Comparison of ENCODE assay signal across 11 mouse cellular contexts in genomic region chr4:88245494-88245893, GRCm38 (mm10).
"Had no signal": no experiment of that assay in that cellular context is flagged by ENCODE, and none has a peak within 500 bp of the region (broad histone marks: within the 10 kb centered on the region; RNA-seq: fewer than 3 reads in every experiment).

No protein-coding gene starts in this region.

- H3K4me1 ChIP-seq: limb, embryonic 15.5 days; liver, embryonic 13.5 days had no signal

- DNase-seq: kidney, adult 11 months; kidney, adult 9 months; kidney, postnatal 36 days; liver, embryonic 13.5 days; lung, embryonic 14.5 days; midbrain, embryonic 14.5 days; right cerebral cortex, postnatal 14 days; thymus, postnatal 4 days had no signal

- H3K4me3 ChIP-seq: limb, embryonic 15.5 days; liver, embryonic 13.5 days had no signal

- H3K9me3 ChIP-seq: limb, embryonic 15.5 days; liver, embryonic 13.5 days had no signal

- H3K36me3 ChIP-seq: limb, embryonic 15.5 days; liver, embryonic 13.5 days had no signal

- H3K27me3 ChIP-seq: limb, embryonic 15.5 days; liver, embryonic 13.5 days had no signal

- H3K9ac ChIP-seq: limb, embryonic 15.5 days; liver, embryonic 13.5 days; lung, embryonic 14.5 days had no signal

- H3K4me2 ChIP-seq: limb, embryonic 15.5 days; liver, embryonic 13.5 days; lung, embryonic 14.5 days had no signal

- H3K27ac ChIP-seq: kidney, postnatal 0 days; limb, embryonic 15.5 days; liver, embryonic 13.5 days; stomach, postnatal 0 days had no signal
